Mouse (Mus musculus) liver, embryonic 14.5 days (tissue): Measurements from ENCODE around the gene Upp2. TPM values are rescaled to one million over a fixed set of nuclear protein-coding genes. Genes with fewer than 3 reads are reported as not detected.

ENCODE experiments used
- ATAC-seq: fragments of 200-750 bp; cut with Nextera tagmentation; 2 replicates; pipeline ENCODE4 v1.8.0; 2017; ENCODE audit warnings: moderate number of reproducible peaks, mild to moderate bottlenecking, moderate library complexity; ENCODE audit not compliant: insufficient read depth
- DNase-seq, 3 experiments: peaks; one replicate each; pipeline ENCODE4 v3.0.0-alpha.2; 2012 to 2013; ENCODE audit warnings: low read depth in 3 of 3, low spot score in 3 of 3
- H3K27ac ChIP-seq: fragments of 300-500 bp; sonication (generic); 2 replicates; pipeline ENCODE4 v1.5.1; 2014; ENCODE audit warnings: moderate library complexity, mild to moderate bottlenecking, control low read depth, inconsistent platforms
- H3K27me3 ChIP-seq: fragments of 300-500 bp; sonication (generic); 2 replicates; pipeline ENCODE4 v1.6.1; 2014; ENCODE audit warnings: mild to moderate bottlenecking, low read length, moderate library complexity; ENCODE audit not compliant: control insufficient read depth, insufficient read depth
- H3K36me3 ChIP-seq: fragments of 300-500 bp; sonication (generic); replicated peaks from 2 replicates; pipeline ENCODE4 v1.6.1; 2014; ENCODE audit warnings: low read depth; ENCODE audit not compliant: control insufficient read depth, insufficient read depth
- H3K4me1 ChIP-seq, 2 experiments: fragments of 200-500 bp in 1 of 2; fragments of 300-500 bp in 1 of 2; sonication (generic) in 1 of 2; replicated peaks; 2 replicates each; pipeline ENCODE4 v1.6.1; 2012 to 2014; ENCODE audit warnings: antibody characterized with exemption in 1 of 2, inconsistent platforms in 1 of 2, low read length in 1 of 2; ENCODE audit not compliant: control insufficient read depth in 2 of 2, insufficient read depth in 2 of 2
- H3K4me2 ChIP-seq: fragments of 300-500 bp; sonication (generic); 2 replicates; pipeline ENCODE4 v1.6.1; 2014; ENCODE audit warnings: low read depth, mild to moderate bottlenecking, control low read depth, moderate library complexity
- H3K4me3 ChIP-seq, 2 experiments: fragments of 200-500 bp in 1 of 2; fragments of 300-500 bp in 1 of 2; sonication (generic) in 1 of 2; 2 replicates each; pipeline ENCODE4 v1.5.1; 2012 to 2014; ENCODE audit warnings: low read depth in 2 of 2, low read length in 2 of 2, mild to moderate bottlenecking in 2 of 2, control low read depth in 1 of 2, inconsistent platforms in 1 of 2, moderate library complexity in 1 of 2; ENCODE audit not compliant: insufficient read depth in 1 of 2
- H3K9ac ChIP-seq: fragments of 300-500 bp; sonication (generic); replicated peaks from 2 replicates; pipeline ENCODE4 v1.6.1; 2014; ENCODE audit warnings: mild to moderate bottlenecking, control low read depth, moderate library complexity
- H3K9me3 ChIP-seq: fragments of 300-500 bp; sonication (generic); 2 replicates; pipeline ENCODE4 v1.6.1; 2016; ENCODE audit warnings: low read length, mixed read lengths; ENCODE audit not compliant: control insufficient read depth
- CTCF ChIP-seq: IDR thresholded peaks from 2 replicates; pipeline ENCODE4 v1.5.1; 2016; ENCODE audit warnings: antibody characterized with exemption, low read depth, control low read depth
- EP300 ChIP-seq: IDR thresholded peaks from 2 replicates; pipeline ENCODE4 v1.6.1; 2016; ENCODE audit warnings: antibody characterized with exemption, low read depth
- WGBS: fragments of 180-500 bp; shearing (Covaris S2); extraction: QIAGEN DNeasy Blood & Tissue Kit; methylation state at CpG from one replicate; pipeline ENCODE4 v1.1.7; 2014; ENCODE audit not compliant: insufficient replicate concordance; 5-methylcytosine and 5-hydroxymethylcytosine counted together
- polyA plus RNA-seq, 2 experiments: library from polyadenylated mRNA; depleted of rRNA in 1 of 2; stranded (reverse) in 1 of 2; unstranded in 1 of 2; fragments of >200 nt; fragmentation: Nextera tagmentation in 1 of 2; extraction: Ambion mirVana in 1 of 2; gene quantifications; 2 replicates each; pipeline versions ENCODE4 v1.2.1 to v1.2.3; 2012 to 2014

Gene Upp2
- polyA plus RNA-seq, 2 experiments = 1.1 to 1.4 TPM

GRCm38 (mm10) chr2:58711935-58712334 is 144.8 kb downstream of the Upp2 start:
- peak; percentile 47; the same call in 1 of the 2 replicates for ATAC-seq

GRCm38 (mm10) chr2:58717898-58718297 is 150.8 kb downstream of the Upp2 start:
- Histone ChIP-seq H3K27me3 (no peaks in the 10 kb centered on the region), H3K9me3 (no peaks in the 10 kb centered on the region), H3K4me2 (no peak overlapping the region), H3K4me3 (no peak overlapping the region), H3K27ac (no peak overlapping the region), H3K36me3 (no peaks in the 10 kb centered on the region), H3K4me1 (no peaks in the 10 kb centered on the region), H3K9ac (no peak overlapping the region)
- TF ChIP-seq EP300 = no peak
- no peak for TF ChIP-seq CTCF
- DNase-seq = no peak
- 47% methylated on average over 3 of the region's 3 CpGs for WGBS
- ATAC-seq = no peak

More at GRCm38 (mm10) chr2:58711935-58712334, 144.8 kb downstream of the Upp2 start:
- no peaks in the 10 kb centered on the region for H3K9me3 ChIP-seq
- no peaks in the 10 kb centered on the region for H3K36me3 ChIP-seq
- DNase-seq = peak; percentile 18 to 24 (median 20)
- H3K9ac ChIP-seq = no peak overlapping the region
- TF ChIP-seq EP300 (no peak), CTCF (no peak)
- WGBS = 42% methylated on average over 5 of the region's 5 CpGs
- no peak overlapping the region for H3K27ac ChIP-seq
- H3K4me2 ChIP-seq = no peak overlapping the region
- 0 out of 4 replicates have a peak, but pooled peaks cover 0 to 3% of the 10 kb centered on the region in 2 experiments for H3K4me1 ChIP-seq
- H3K4me3 ChIP-seq = no peak overlapping the region
- no peaks in the 10 kb centered on the region for H3K27me3 ChIP-seq

GRCm38 (mm10) chr2:58737192-58737820 is 170.2 kb downstream of the Upp2 start:
- Histone ChIP-seq H3K4me1 (no peaks in the 10 kb centered on the region), H3K27me3 (no peaks in the 10 kb centered on the region), H3K4me3 (no peak overlapping the region), H3K9ac (no peak overlapping the region), H3K27ac (no peak overlapping the region), H3K4me2 (no peak overlapping the region), H3K36me3 (no peaks in the 10 kb centered on the region), H3K9me3 (no peaks in the 10 kb centered on the region)
- no peak for TF ChIP-seq CTCF
- TF ChIP-seq EP300 = no peak
- 34% methylated on average over 4 of the region's 4 CpGs for WGBS
- DNase-seq = no peak
- no peak for ATAC-seq

DNA sequence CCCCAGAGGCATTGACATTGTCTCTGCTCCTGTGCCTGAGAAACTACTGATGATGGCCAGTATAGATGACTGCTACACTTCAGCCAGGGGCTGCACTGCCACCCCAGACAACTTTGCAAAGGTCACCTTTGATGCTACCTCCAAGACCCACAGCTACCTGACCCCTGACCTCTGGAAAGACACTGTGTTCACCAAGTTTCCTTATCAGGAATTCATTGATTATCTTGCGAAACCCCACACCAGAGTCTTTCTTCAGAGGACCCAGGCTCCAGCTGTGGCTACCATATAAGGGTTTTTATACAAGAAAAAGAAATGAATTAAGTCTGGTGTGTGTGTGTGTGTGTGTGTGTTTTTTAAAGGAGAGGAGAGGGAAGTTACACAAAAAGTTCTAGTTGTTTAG is 174.1 kb downstream of the Upp2 start:
- no peak overlapping the region for H3K4me2 ChIP-seq
- DNase-seq = no peak
- H3K4me3 ChIP-seq = no peak overlapping the region
- H3K36me3 ChIP-seq = no peaks in the 10 kb centered on the region
- no peak for ATAC-seq
- H3K9ac ChIP-seq = no peak overlapping the region
- no peak overlapping the region for H3K27ac ChIP-seq
- H3K9me3 ChIP-seq = no peaks in the 10 kb centered on the region
- no peaks in the 10 kb centered on the region for H3K4me1 ChIP-seq
- 71% methylated on average over 1 of the region's 1 CpGs for WGBS
- H3K27me3 ChIP-seq = no peaks in the 10 kb centered on the region
- TF ChIP-seq CTCF (no peak), EP300 (no peak)

- H3K36me3 ChIP-seq = no peaks in the 10 kb centered on the region
- H3K4me1 ChIP-seq = no peaks in the 10 kb centered on the region
- ATAC-seq = no peak
- no peak overlapping the region for H3K4me3 ChIP-seq
- DNase-seq = no peak
- no peak overlapping the region for H3K4me2 ChIP-seq
- WGBS = 74% methylated on average over 4 of the region's 4 CpGs
- no peaks in the 10 kb centered on the region for H3K9me3 ChIP-seq
- H3K27me3 ChIP-seq = no peaks in the 10 kb centered on the region
- H3K9ac ChIP-seq = no peak overlapping the region
- H3K27ac ChIP-seq = no peak overlapping the region
- TF ChIP-seq CTCF (no peak), EP300 (no peak)
Measured at GRCm38 (mm10) chr2:58742026-58742425, 174.9 kb downstream of the Upp2 start.
